Mouse (Mus musculus): ENCODE data around the gene Flrt1. TPM values are rescaled to one million over a fixed set of nuclear protein-coding genes. Genes with fewer than 3 reads are reported as not detected.
"Not testable (repeated sequence)": the region's sequence is repeated elsewhere in the genome, so short reads cannot be mapped to it uniquely, and the experiment has no call there.

Flrt1 gene
- total RNA-seq, 4 experiments from 2014 or later: 2.9 to 27.5 (median 14.8) TPM

DNA sequence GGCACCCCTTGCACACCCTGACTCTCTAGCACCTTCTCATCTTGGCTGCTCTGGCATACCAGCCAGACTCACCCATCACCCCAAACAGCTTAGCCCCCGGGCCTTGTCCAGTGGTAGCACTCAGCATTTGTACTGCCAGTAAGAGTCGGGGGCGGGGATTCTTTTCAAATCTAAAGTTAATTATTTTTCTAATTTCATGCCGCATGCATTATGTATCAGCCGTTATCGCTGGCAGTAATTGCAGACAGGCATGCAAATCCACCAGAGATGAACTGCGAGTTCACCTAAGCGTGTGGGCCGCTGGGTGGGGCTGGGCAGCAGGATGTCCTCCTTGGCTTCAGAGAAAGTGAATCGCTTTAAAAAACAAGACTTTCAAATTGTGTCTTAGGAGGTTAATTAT lies 3.5 kb downstream of the Flrt1 start:
- no peak for DNase-seq

DNA sequence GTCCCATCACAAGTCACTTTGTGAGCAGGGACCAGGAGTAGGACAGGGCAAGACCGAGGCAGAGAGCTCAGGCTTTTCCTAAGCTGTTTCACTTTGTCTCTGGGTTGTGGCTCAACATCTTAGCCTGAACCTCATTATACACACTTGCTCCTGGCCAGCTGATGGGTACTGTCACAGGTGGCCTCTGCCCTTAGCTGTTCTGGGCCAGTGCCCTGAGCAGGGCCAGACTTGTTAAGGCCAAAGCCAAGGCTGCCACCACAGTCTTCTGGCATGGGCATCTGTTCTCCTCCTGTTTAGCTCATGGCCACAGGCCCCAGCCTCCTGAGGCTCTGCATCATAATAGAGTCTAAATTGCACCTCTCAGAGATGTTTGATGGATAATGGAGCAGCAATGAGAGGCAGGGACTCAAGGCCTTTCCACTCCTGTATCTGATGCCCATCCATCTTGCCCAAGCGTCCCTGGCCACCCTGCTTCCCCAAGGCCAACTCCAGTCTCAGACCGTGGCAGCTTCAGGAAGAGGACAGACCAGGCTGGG lies 5.8 kb downstream of the Flrt1 start:
- peak; percentile 58 for DNase-seq

DNA sequence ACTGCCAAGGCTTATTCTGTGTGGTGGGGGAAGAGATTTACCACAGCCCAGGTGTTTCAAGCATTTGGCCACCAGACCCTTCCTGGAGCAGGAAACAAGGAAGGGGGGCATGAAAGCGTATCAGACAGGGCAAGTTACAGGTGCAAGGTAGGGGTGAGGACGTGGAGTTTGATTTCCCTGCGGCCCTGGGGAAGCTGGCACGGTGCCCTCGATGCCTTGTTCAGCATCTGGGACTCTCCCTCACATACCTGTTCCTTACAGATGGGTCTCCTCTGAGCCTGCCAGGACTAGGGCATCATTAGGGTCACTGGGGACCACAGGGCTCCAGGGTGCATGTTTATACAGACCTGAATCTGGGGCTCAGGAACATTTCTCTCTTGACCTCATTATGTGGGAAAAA lies 12.8 kb downstream of the Flrt1 start:
- no peak for DNase-seq

DNA sequence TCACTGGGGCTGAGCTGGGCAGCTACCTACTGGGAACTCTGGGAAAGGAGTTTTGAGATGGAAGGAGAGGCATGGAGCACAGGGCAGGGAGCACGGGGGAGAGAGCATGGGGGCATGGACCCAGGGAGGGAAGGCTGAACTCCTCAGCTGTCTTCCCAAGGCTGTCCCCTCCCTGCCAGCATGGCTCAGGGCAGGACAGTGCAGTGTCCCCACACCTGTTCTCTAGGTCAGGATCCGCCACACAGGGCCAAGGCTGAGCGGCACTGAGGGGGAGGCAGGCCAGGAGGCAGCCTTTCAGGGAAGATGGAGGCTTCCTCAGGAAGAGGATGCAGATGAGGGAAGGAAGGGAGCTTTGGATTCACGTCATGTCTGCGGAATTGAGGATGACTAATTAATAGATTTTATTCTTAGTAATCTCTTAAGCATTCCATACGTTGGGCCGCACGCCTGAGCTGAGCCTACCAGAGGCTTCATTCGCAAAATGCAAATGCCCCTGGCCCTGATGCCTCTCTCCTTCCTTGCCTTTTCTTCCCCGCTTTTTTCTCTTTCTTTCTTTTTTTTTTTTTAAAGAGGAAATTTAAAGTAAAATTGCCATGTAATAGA lies 14.0 kb downstream of the Flrt1 start:
- DNase-seq: no peak

DNA sequence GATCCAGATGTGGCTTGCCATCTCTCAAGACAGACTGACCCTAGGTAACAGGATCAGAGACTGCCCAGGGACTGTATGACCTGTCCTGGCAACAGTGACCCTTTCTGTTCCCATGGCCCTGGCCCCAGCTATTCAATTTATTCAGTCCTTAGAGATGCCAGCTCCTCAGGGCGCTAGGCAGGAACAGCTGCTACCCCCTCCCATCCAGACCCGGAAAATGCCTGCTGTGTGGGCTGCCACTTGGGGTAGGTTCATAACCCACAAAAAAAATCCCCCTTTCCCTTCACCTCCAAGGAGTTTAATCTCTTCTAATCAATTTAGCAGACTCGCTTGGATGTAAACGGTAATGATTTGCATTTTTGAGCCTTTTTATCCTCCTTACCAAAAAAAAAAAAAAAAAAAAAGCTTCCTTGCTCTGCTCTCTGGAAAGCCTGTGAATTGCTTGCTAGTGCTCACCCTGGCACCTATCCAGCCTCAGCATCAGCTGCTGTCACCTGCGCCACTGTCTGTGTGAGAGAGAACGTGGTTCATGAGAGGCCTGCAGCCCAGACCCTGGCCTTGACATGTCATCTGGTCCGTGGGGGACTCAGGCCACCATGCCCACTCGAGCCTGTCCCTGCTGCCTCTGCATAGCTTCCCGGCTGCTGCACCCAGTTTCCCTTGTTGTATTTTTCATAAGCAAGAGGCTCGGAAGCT lies 15.0 kb downstream of the Flrt1 start:
- no peak for DNase-seq

DNA sequence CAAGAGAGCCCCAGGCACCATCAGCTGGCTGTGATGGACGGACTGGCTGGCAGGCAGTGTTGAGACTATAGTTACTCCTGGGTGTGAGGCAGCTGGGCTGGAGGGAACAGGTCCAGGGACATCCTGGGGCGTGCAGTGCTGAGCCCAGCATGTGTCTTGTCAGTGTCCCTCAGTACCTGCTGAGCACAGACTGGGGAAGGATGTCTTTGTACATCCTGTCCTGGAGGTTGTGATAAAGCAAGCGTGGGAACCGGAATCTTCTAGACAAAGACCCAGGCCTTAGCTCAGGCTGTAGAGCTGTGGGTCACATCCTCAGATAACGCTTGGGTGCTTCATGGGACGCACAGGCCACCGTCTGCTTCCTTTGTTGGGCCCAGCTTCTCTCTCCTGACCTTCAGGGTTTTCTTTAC lies 15.7 kb downstream of the Flrt1 start:
- DNase-seq: no peak

DNA sequence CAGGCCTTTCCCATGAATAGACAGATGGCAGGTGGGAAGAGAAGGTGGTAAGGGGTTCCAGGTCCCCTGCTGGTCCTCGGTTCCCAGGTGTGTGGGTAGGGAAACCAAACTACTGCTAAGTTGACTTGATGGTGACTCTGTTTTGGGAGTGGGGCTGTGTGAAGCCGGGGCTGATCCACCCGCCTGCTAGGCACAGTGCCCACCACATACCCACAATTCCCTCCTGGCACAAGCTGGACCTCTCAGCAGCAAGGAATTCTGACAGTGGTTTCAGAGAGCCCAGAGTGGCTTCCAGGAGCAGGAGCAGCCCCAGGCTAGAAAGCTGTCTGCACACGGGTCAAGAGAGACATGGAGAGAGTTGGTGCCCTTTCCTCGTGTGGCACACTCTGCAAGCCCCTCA lies 16.5 kb downstream of the Flrt1 start:
- no peak for DNase-seq

DNA sequence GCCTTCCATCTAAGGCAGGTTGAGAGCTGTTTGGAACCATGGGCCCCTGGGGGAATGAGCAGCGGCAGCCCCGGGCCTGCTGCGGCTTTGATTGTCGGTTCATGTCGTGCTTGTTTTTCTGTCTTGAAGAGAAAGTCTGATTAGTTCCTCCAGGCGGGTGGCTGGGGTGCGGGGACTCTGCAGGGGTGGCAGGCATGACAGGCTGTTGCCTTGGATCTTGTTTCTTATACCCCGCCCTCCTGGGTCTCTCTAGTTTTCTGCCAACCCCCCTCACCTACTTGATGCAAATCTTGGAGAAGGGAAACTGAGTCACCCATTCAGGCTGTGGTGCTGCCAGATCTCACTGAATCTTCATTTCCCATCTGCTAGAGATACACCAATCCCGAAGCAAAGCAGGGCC lies 17.0 kb downstream of the Flrt1 start:
- DNase-seq: no peak

DNA sequence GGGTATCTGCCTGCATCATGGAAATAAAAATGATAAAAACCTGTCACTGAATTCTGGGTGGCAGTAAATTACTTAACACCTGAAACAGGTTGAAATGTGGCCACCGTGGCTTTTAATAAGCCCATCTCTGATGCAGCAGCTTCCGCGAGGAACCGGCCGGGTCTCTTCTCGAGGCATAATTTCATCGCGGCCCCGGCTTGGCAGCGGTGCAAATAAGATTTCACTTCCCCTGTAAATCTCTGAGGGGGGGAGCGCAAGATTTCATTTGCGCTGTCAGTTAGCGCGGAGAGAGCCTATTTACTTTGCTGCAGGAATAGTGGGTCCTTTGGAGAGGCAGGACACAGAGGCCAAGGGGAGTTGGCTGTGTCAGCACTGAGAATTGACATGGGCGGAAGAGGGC lies 20.8 kb downstream of the Flrt1 start:
- DNase-seq: no peak

DNA sequence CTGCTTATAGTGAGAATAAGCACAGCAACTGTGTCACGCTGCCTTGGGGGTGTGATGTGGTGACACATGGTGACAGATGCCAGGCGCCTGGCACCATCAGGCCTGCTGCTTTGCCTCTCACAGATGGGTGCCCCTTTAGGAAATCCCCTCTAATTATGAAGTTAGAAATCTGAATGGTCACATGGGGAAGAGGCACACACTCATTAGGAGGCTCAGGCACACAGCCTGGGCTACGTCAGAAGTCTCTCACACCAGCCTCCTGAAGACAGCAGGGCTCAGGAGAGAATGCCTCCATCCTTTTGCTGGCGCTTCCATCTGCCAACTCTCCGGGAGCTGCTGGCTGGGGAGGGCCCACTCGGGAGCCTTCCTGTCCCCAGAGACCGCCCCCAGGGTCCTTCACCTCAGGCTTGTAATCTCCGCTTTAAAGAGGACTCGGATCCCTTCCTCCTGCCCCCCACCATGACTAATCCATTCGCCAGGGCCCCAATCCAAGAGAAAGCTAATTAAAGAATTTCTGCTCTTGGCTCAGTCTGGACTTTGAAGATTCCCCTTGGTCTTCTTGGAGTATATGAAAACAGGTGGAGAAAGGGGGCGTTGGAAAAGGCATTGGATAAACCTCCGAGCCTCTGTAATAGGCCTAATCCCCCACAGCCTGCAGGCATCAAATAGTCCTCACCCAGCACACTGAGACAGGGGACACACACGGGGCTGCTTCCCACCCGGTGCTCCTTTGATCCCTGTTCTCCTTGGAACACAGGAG lies 22.3 kb downstream of the Flrt1 start:
- DNase-seq: no peak

DNA sequence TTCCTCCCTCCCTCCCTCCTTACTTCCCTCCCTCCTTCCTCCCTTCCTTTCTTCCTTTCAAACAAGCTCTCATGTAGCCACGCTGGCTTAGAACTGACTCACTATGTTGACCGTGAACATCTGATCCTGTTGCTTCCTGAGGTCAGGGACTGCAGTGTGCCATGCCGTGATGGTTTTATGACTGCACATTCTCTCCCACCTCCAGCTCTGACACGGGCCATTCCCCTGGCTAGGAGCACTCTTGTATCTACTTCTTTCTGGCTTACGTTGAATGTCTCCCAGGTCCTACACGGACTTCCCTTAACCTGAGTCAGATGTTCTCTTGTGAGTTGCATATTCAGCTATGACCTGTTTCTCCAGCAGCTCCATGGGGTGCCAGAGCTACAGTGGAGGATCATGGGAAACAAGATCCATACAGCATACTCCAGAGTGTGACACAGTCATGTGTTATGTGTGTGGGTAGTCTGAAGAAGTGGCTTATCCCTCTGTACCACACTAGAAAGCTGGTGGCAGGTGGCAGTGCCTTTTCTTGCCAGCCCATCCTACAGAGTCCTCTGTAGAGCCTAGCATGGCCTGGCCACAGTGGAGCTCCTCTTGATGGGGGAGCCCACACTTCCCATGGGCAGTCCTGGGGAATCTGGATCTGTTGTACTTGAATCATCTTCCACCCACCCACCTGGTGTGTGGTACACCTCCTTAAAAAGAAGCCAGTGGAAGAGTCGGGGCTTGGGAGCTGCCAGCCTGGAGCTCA lies 23.8 kb downstream of the Flrt1 start:
- DNase-seq: peak; percentile 39

DNA sequence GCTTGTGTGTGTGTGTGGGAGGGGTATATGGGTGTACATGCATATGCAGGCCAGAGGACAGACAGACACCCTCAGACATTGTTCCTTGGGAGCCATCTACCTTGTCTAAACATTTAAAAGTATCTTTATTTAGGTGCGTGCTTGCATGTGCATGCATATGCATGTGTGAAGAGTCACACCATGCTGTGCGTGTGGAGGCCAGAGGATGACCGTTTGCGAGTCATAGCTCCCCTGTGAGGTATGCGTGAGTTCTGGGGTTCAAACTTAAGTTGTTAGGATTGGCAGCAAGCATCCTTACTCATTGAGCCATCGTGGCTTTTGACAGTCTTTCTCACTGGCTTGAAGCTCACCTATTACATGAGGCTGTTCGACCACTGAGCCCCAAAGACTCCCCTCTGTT lies 27.3 kb downstream of the Flrt1 start:
- no peak for DNase-seq

DNA sequence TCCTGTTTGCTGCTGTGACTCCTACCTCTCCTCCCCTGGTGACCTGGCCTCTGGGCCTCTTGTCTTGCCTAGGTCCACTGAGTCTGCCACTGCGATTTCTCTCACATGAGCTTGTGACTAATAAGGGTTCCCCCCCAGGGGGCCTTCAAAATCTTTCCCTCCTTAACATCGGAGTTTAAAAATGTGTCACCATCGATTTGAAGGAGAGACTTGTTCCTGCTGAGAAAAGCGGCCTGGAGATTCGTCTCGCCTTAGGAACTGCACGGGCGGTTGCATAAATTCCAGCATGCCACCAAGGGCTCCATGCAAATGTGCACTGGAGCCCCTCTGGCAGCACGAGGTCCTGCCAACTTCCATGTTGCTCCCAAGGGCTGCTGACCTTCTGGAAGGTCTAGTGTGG lies 27.9 kb downstream of the Flrt1 start:
- no peak for DNase-seq

DNA sequence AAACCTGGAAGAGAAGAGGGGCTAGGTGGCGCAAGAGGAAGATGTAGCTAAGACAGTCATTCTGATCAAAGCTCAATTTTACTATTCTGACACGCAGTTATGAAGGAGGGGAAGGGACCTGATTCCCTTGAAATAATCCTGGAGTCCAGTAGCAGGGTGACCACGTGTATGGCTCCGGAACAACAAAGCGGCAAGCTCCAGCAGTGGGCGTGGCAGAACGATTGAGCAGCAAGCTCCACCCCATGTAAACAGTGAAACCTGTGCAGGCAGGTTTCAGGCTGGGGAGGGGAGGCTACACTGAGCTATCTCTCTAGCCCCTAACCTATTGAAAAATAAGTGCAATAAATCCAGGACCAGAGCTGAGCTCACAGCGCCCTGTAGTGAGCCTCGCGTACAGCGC lies 30.2 kb downstream of the Flrt1 start:
- DNase-seq: not testable (repeated sequence)

DNA sequence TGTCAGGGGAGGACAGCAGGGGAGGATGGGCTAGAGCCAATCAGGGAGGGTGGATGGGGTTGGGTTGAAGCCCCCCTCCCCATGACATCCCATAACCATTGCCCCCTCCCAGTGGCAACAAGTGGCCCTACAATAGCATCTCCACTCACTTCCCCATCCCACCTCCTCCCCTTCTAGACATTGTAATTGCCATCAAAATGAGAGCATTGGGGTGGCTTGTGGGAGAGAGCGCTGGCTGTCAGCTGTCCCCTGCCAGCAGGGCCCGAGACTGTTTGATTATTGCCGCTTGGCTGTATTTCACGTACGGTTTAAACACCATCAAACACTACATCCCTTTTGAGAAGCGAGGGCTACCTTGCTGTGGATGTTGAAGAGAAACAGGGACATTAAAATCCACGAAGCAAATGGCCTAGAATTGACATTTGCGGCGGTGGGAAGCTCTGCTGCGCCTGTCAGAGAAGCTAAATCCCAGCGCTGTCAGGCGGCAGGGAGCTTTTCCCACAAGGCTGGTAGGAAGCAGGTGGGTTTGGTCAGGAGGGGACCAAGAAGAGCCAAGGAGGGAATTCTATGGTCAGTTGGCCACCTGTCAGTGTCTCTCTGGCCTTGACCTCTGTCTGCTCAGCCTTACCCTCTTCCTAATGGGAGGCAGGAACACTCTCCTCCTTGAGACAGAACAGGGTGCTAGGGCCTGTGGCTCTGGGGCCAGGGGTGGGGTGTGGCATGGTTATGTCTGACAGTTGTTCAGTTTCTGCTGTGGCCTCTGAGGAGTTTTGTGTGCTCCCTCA lies 31.3 kb downstream of the Flrt1 start:
- no peak for DNase-seq

DNA sequence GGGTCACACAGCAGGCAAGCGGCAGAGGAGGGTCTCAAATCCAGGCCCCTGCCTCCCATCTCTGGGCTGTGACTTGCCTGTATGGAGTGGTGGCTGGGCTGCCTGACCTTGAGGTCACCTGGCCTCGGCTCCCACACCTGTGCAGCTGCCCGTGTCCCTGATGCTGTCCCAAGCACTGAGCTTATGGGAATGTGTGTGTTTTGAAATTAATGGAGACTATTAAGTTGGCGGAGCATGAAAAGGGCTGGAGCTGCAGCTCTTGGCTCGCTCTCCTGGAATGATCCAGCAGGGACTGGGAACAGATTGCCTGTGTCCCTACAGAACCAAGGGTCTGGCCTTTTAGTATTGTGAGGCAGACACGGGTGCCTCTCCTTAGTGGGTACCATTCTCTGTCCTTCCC lies 33.3 kb downstream of the Flrt1 start:
- DNase-seq: no peak

DNA sequence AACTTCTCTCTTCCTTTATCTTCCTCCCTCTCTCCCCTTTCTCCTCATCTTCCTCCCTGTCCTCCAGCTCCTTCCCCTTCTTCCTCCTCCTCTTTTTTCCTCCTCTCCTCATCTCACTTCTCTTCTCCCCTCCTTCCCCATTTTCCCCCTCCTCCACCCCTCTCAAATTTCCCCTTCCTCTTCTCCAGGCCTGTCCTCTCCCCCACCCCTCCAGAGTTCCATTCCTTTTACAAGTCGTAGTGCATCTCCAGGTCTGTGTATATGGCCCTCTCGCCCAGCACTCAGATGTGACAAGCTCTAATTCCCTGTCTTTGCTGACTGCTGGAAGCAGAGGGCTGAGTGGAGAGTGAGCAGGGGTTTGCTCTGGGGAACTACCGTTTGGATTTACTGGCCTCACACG lies 34.8 kb downstream of the Flrt1 start:
- DNase-seq: no peak

DNA sequence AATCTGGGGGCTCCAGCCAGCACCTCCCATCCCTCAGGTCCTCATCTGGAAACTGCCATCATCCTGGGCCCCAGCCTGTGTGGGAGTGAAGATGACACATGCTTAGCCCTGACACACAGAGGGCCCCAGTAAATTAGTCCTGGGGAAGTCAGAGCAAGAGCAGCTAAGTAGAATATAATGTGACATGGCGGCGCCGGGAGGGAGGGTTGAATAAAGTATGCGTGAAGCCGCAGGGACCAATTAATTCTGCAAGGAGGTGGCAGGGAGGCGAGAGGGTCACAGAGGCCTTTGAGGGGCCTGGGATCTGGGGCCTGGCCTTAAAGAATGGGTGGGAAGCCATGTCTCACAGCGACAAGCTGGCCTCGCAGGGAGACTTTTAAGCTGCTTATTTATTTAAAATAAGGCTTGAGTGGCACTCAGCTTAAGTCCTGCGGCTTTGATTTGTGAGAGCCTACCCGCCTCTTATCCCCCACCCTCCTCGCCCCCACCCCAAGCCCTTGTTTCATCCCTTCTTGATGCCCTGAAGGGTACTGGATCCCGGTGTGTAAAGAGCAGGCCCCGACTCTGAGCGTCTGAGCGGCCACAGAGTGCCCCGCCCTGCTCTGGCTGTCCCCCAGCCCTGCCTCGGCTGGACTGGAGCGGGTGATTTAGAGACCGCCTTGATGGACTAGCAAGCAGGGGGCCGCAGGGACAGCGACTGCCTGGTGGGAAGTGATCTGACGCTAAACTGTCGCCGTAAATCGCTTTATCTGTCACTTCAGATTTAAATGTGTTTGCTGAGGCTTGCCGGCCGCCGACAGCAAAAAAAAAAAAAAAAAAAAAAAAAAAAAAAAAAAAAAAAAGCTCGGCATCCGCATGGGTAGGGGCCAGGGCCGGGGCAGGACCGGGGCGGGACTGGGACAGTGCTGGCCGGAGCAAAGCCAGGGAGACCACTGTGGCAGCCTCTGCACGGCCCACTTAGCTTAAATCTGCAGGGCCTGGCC lies 35.5 kb downstream of the Flrt1 start:
- no peak for DNase-seq

DNA sequence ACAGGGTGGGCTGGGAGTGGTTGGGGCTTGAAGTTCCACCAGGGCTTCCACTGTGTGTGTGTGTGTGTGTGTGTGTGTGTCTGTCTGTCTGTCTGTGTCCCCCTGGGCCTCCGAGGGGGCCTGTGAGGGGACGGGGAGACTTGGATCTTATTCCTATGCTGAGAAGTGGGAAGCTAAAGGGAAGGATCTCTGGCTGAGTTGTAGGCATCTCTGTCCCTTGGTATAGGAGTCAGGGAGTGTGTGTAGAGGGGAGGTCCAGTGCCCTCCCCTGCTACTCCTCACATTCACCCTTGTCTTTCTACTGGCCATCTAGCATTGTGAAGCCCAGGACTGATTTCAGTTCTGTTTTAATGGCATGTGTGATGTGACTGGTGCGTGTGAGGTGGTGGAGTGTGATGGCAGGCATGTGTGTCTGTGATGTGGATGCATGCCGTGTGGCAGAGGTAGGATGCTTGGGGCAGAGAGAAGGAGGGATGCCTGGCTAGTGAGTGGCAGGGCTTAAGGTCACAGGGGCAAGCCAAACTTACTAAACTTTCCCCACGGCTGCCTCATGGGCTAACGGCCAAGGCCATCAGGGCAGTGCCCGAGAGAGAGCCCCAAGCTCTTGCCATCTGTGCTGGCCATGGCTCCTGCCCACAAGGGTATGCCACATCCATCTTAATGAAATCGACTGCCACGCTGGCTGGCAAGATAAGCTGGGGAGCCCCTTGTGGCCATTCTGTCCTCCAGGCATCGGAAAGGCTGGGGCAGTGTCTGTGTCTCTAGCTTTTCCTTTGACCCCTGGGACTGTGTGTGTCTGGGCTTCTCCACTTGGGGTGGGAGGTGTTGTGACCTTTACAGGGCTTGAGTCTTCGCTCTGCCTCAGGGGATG lies 36.6 kb downstream of the Flrt1 start:
- no peak for DNase-seq

DNA sequence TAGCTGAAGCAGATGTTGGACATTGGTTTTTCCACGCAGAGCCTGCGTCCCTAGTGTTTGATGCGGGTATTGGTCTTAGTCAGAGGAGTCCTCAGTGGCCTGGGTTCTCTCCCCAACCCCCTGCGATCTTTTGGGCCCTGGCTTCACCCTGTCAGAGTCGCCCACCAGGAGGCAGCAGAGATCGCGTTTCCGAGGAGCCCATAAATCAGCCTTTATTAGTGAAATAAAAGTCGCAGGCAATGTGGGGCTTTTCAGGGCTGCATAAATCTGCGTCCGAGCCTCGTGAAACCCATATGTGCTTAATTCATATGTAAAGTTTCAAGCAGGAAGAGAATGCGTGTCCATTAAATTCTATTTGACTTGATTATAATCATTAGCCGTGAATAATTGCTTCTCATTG lies 37.4 kb downstream of the Flrt1 start:
- DNase-seq: peak; percentile 60

All from adrenal gland, adult 8-10 months (tissue).